Comparison of ENCODE assay signal across 13 mouse cellular contexts in genomic region chr15:100678581-100678980, GRCm38 (mm10). TPM values are rescaled to one million over a fixed set of nuclear protein-coding genes. Genes with fewer than 3 reads are reported as not detected.
DNase-seq lines count a peak whose midpoint lies in the region; ATAC-seq and TF ChIP-seq lines count a peak whose summit lies in the region.
"Had no signal": no experiment of that assay in that cellular context is flagged by ENCODE, and none has a peak within 500 bp of the region (broad histone marks: within the 10 kb centered on the region; RNA-seq: fewer than 3 reads in every experiment).

No protein-coding gene starts in this region.

- intact Hi-C loops in gastrocnemius, adult 2 months (cut with DNase I), result no loop called here

- H3K9ac ChIP-seq in intestine, embryonic 14.5 days (ENCODE audit: low read length), result no peak overlapping the region
- no peak overlapping the region for H3K9ac ChIP-seq in liver, embryonic 13.5 days
- no peak overlapping the region for H3K9ac ChIP-seq in midbrain, embryonic 15.5 days
- H3K9ac ChIP-seq: limb, embryonic 15.5 days; midbrain, embryonic 12.5 days had no signal

- peaks cover 2% of the 10 kb centered on the region; the same call in 1 of the 2 replicates for H3K4me1 ChIP-seq in intestine, embryonic 14.5 days (replicated peaks; ENCODE audit: control insufficient read depth, insufficient read depth, low read length)
- peaks cover 52% of the 10 kb centered on the region for H3K4me1 ChIP-seq in liver, embryonic 13.5 days (replicated peaks)
- no peaks in the 10 kb centered on the region for H3K4me1 ChIP-seq in midbrain, embryonic 15.5 days

- DNase-seq in intestine, embryonic 14.5 days (ENCODE audit: low spot score), result no peak
- peak; percentile 85 to 90 for DNase-seq in kidney, adult 8-10 months
- DNase-seq in liver, embryonic 13.5 days, result no peak
- DNase-seq in layer of hippocampus, postnatal 14 days (ENCODE audit: low spot score in 2 of 2), result no peak
- no peak for DNase-seq in gastrocnemius, adult 2 months
- DNase-seq: adrenal gland, adult 2 months had no signal

- 70% methylated on average over 12 of the region's 12 CpGs for WGBS in intestine, embryonic 14.5 days
- WGBS in liver, embryonic 13.5 days (ENCODE audit: insufficient replicate concordance), result 71% methylated on average over 12 of the region's 12 CpGs
- 82% methylated on average over 12 of the region's 12 CpGs for WGBS in midbrain, embryonic 15.5 days

- no peak for TF ChIP-seq CTCF in gastrocnemius, adult 2 months (IDR thresholded peaks at IDR 0.05)

- no peak overlapping the region for H3K4me2 ChIP-seq in intestine, embryonic 14.5 days (ENCODE audit: low read length)
- H3K4me2 ChIP-seq in liver, embryonic 13.5 days, result no peak overlapping the region
- H3K4me2 ChIP-seq in midbrain, embryonic 15.5 days, result no peak overlapping the region
- H3K4me2 ChIP-seq: limb, embryonic 15.5 days; midbrain, embryonic 12.5 days had no signal

- no peaks in the 10 kb centered on the region for H3K27me3 ChIP-seq in intestine, embryonic 14.5 days (replicated peaks; ENCODE audit: control insufficient read depth, insufficient read depth, low read length)
- H3K27me3 ChIP-seq in liver, embryonic 13.5 days, result no peaks in the 10 kb centered on the region
- H3K27me3 ChIP-seq in midbrain, embryonic 15.5 days (replicated peaks), result no peaks in the 10 kb centered on the region
- H3K27me3 ChIP-seq: CH12.LX; limb, embryonic 15.5 days; midbrain, embryonic 12.5 days; Patski had no signal

- no peaks in the 10 kb centered on the region for H3K36me3 ChIP-seq in intestine, embryonic 14.5 days (ENCODE audit: control insufficient read depth, insufficient read depth, low read length)
- H3K36me3 ChIP-seq in liver, embryonic 13.5 days, result no peaks in the 10 kb centered on the region
- H3K36me3 ChIP-seq in midbrain, embryonic 15.5 days (replicated peaks), result no peaks in the 10 kb centered on the region
- H3K36me3 ChIP-seq: hindbrain, embryonic 10.5 days; limb, embryonic 15.5 days; midbrain, embryonic 12.5 days had no signal

- no peaks in the 10 kb centered on the region for H3K9me3 ChIP-seq in intestine, embryonic 14.5 days (ENCODE audit: control insufficient read depth, low read length)
- no peaks in the 10 kb centered on the region for H3K9me3 ChIP-seq in liver, embryonic 13.5 days (replicated peaks)
- H3K9me3 ChIP-seq in midbrain, embryonic 15.5 days, result no peaks in the 10 kb centered on the region
- H3K9me3 ChIP-seq: hindbrain, embryonic 10.5 days; limb, embryonic 15.5 days; midbrain, embryonic 12.5 days had no signal

- no peak for ATAC-seq in intestine, embryonic 14.5 days (replicated peaks; ENCODE audit: low FRiP score, low TSS enrichment, low read depth)
- no peak for ATAC-seq in liver, embryonic 13.5 days (ENCODE audit: low read depth)
- ATAC-seq in megakaryocyte, adult 5-6 weeks (ENCODE audit: poor library complexity, severe bottlenecking), result peak; percentile 37
- no peak for ATAC-seq in midbrain, embryonic 15.5 days (replicated peaks)
- ATAC-seq: Patski had no signal

- peak overlapping the region; percentile 69; the same call in 1 of the 2 replicates for H3K27ac ChIP-seq in intestine, embryonic 14.5 days (ENCODE audit: low read depth)
- H3K27ac ChIP-seq in liver, embryonic 13.5 days, result peak overlapping the region; percentile 38; the same call in 1 of the 2 replicates
- H3K27ac ChIP-seq in midbrain, embryonic 15.5 days, result no peak overlapping the region
- H3K27ac ChIP-seq in gastrocnemius, adult 2 months, result no peak overlapping the region
- H3K27ac ChIP-seq: hindbrain, embryonic 10.5 days; limb, embryonic 15.5 days; midbrain, embryonic 12.5 days had no signal

- no peak overlapping the region for H3K4me3 ChIP-seq in intestine, embryonic 14.5 days (ENCODE audit: low read depth, low read length)
- no peak overlapping the region for H3K4me3 ChIP-seq in liver, embryonic 13.5 days (replicated peaks)
- H3K4me3 ChIP-seq in midbrain, embryonic 15.5 days, result no peak overlapping the region
- no peak overlapping the region for H3K4me3 ChIP-seq in gastrocnemius, adult 2 months
- H3K4me3 ChIP-seq: hindbrain, embryonic 10.5 days; limb, embryonic 15.5 days; midbrain, embryonic 12.5 days had no signal

RNA-seq across cellular contexts. Expression of gene Cela1, which starts 9.1 kb away (rescaled TPM):
- 11.9 and 49.9 TPM in 2 replicates for polyA plus RNA-seq in intestine, embryonic 14.5 days (2014; fragmentation: Nextera tagmentation; extraction: Ambion mirVana)
- 8.2 and 11.8 TPM in 2 replicates for polyA plus RNA-seq in liver, embryonic 13.5 days (2015; fragmentation: Nextera tagmentation; extraction: Ambion mirVana)
- 3.5 and 6.2 TPM in 2 replicates for total RNA-seq in megakaryocyte, adult 5-6 weeks (2015)
- 1.8 and 4.2 TPM in 2 replicates for total RNA-seq in megakaryocyte, adult 5-6 weeks (2017)
- 1.0 and 1.2 TPM in 2 replicates for polyA plus RNA-seq in midbrain, embryonic 15.5 days (2015; fragmentation: Nextera tagmentation; extraction: Ambion mirVana)
- 1 to 10 TPM; 1.7 to 1.9 TPM for total RNA-seq in layer of hippocampus, postnatal 14 days (2021)
- not detected for total RNA-seq in gastrocnemius, adult 2 months (2021)

RNA-seq across cellular contexts. Expression of gene Bin2, which starts 9.2 kb away (rescaled TPM):
- polyA plus RNA-seq in intestine, embryonic 14.5 days (2014; fragmentation: Nextera tagmentation; extraction: Ambion mirVana), result 5.7 and 6.4 TPM in 2 replicates
- polyA plus RNA-seq in liver, embryonic 13.5 days (2015; fragmentation: Nextera tagmentation; extraction: Ambion mirVana), result 19.7 and 25.7 TPM in 2 replicates
- total RNA-seq in megakaryocyte, adult 5-6 weeks (2015), result 309 and 324 TPM in 2 replicates
- 275 and 304 TPM in 2 replicates for total RNA-seq in megakaryocyte, adult 5-6 weeks (2017)
- 0.96 and 1.0 TPM in 2 replicates for polyA plus RNA-seq in midbrain, embryonic 15.5 days (2015; fragmentation: Nextera tagmentation; extraction: Ambion mirVana)
- 1 to 10 TPM; 4.6 to 5.0 TPM for total RNA-seq in layer of hippocampus, postnatal 14 days (2021)
- under 1 TPM in 1 of 2 experiments, not detected in 1; 0.69 TPM for total RNA-seq in gastrocnemius, adult 2 months (2021)
- polyA plus RNA-seq: Patski had no signal

RNA-seq across cellular contexts. Expression of gene Smagp, which starts 41.8 kb away (rescaled TPM):
- polyA plus RNA-seq in intestine, embryonic 14.5 days (2014; fragmentation: Nextera tagmentation; extraction: Ambion mirVana), result 31.1 and 36.2 TPM in 2 replicates
- polyA plus RNA-seq in liver, embryonic 13.5 days (2015; fragmentation: Nextera tagmentation; extraction: Ambion mirVana), result 7.7 and 7.9 TPM in 2 replicates
- 1.1 and 3.2 TPM in 2 replicates for total RNA-seq in megakaryocyte, adult 5-6 weeks (2015)
- 0.51 and 4.5 TPM in 2 replicates for total RNA-seq in megakaryocyte, adult 5-6 weeks (2017)
- polyA plus RNA-seq in midbrain, embryonic 15.5 days (2015; fragmentation: Nextera tagmentation; extraction: Ambion mirVana), result 4.0 and 4.9 TPM in 2 replicates
- 1 to 10 TPM; 2.1 to 2.7 TPM for total RNA-seq in layer of hippocampus, postnatal 14 days (2021)
- 1 to 10 TPM; 1.9 to 3.5 TPM for total RNA-seq in gastrocnemius, adult 2 months (2021)

RNA-seq across cellular contexts. Expression of gene Galnt6, which starts 50.6 kb away (rescaled TPM):
- 1.2 and 1.4 TPM in 2 replicates for polyA plus RNA-seq in intestine, embryonic 14.5 days (2014; fragmentation: Nextera tagmentation; extraction: Ambion mirVana)
- 1.1 and 1.3 TPM in 2 replicates for polyA plus RNA-seq in liver, embryonic 13.5 days (2015; fragmentation: Nextera tagmentation; extraction: Ambion mirVana)
- total RNA-seq in megakaryocyte, adult 5-6 weeks (2015), result 3.6 and 4.2 TPM in 2 replicates
- 9.6 and 11.4 TPM in 2 replicates for total RNA-seq in megakaryocyte, adult 5-6 weeks (2017)
- polyA plus RNA-seq in midbrain, embryonic 15.5 days (2015; fragmentation: Nextera tagmentation; extraction: Ambion mirVana), result 0.11 and 0.22 TPM in 2 replicates
- total RNA-seq in layer of hippocampus, postnatal 14 days (2021), result 1 to 10 TPM; 2.0 to 2.1 TPM
- under 1 TPM; 0.10 to 0.14 TPM for total RNA-seq in gastrocnemius, adult 2 months (2021)

Comparison
In these comparisons a context has a peak if more than half of its experiments do, and no peak if none do; other contexts are left out.
1. DNase-seq: peak in kidney, adult 8-10 months (2 of 2); none in intestine, embryonic 14.5 days (single experiment), liver, embryonic 13.5 days (single experiment), layer of hippocampus, postnatal 14 days (0 of 2) and gastrocnemius, adult 2 months (single experiment).
2. H3K27ac ChIP-seq: peak in intestine, embryonic 14.5 days (single experiment) and liver, embryonic 13.5 days (single experiment); none in midbrain, embryonic 15.5 days (single experiment) and gastrocnemius, adult 2 months (single experiment).
3. RNA of gene Bin2, which starts 9.2 kb away (total RNA-seq): 275 to 324 TPM in megakaryocyte, adult 5-6 weeks; 4.6 to 5.0 TPM in layer of hippocampus, postnatal 14 days and 0.69 TPM in gastrocnemius, adult 2 months; every median in the first group is over 10 times any median in the second.